Mouse (Mus musculus) hindbrain, embryonic 16.5 days (tissue): Measurements from ENCODE around the gene Zdhhc8. TPM values are rescaled to one million over a fixed set of nuclear protein-coding genes. Genes with fewer than 3 reads are reported as not detected.

Experiments used
- ATAC-seq: fragments of 200-750 bp; cut with Nextera tagmentation; 2 replicates; pipeline ENCODE4 v1.8.0; 2017; ENCODE audit warnings: moderate TSS enrichment, moderate library complexity
- H3K27ac ChIP-seq: fragments of 300-500 bp; sonication (generic); 2 replicates; pipeline ENCODE4 v1.5.1; 2014; ENCODE audit warnings: low read depth, mild to moderate bottlenecking, control low read depth, low read length, moderate library complexity
- H3K27me3 ChIP-seq: fragments of 300-500 bp; sonication (generic); replicated peaks from 2 replicates; pipeline ENCODE4 v1.6.1; 2014; ENCODE audit warnings: low read length; ENCODE audit not compliant: control insufficient read depth, insufficient read depth
- H3K36me3 ChIP-seq: fragments of 300-500 bp; sonication (generic); 2 replicates; pipeline ENCODE4 v1.6.1; 2014; ENCODE audit warnings: mild to moderate bottlenecking, low read length, moderate library complexity, mixed read lengths; ENCODE audit not compliant: control insufficient read depth, insufficient read depth
- H3K4me1 ChIP-seq: fragments of 300-500 bp; sonication (generic); 2 replicates; pipeline ENCODE4 v1.6.1; 2014; ENCODE audit warnings: low read depth, low read length; ENCODE audit not compliant: control insufficient read depth, insufficient read depth
- H3K4me2 ChIP-seq: fragments of 300-500 bp; sonication (generic); 2 replicates; pipeline ENCODE4 v1.6.1; 2014; ENCODE audit warnings: mild to moderate bottlenecking, low read length, control low read depth, moderate library complexity
- H3K4me3 ChIP-seq: fragments of 300-500 bp; sonication (generic); 2 replicates; pipeline ENCODE4 v1.5.1; 2014; ENCODE audit warnings: mild to moderate bottlenecking, low read length, control low read depth, moderate library complexity
- H3K9ac ChIP-seq: fragments of 300-500 bp; sonication (generic); 2 replicates; pipeline ENCODE4 v1.6.1; 2014; ENCODE audit warnings: low read depth, mild to moderate bottlenecking, control low read depth, low read length, moderate library complexity
- H3K9me3 ChIP-seq: fragments of 300-500 bp; sonication (generic); 2 replicates; pipeline ENCODE4 v1.6.1; 2014; ENCODE audit warnings: mild to moderate bottlenecking, low read length, moderate library complexity; ENCODE audit not compliant: control insufficient read depth
- WGBS: fragments of 180-500 bp; shearing (Covaris S2); extraction: QIAGEN DNeasy Blood & Tissue Kit; methylation state at CpG from one replicate; pipeline ENCODE4 v1.1.7; 2014; 5-methylcytosine and 5-hydroxymethylcytosine counted together
- polyA plus RNA-seq: library from polyadenylated mRNA; unstranded; fragments of >200 nt; fragmentation: Nextera tagmentation; extraction: Ambion mirVana; gene quantifications from 2 replicates; pipeline ENCODE4 v1.2.1, GENCODE M21; 2015

Gene Zdhhc8
- polyA plus RNA-seq, 1 experiment from 2014 or later = 8.0 TPM

- no peak overlapping the region for H3K27ac ChIP-seq
- H3K4me3 ChIP-seq = no peak overlapping the region; the same call in 1 of the 2 replicates
- H3K27me3 ChIP-seq = no peaks in the 10 kb centered on the region
- peak overlapping the region; percentile 82 for H3K4me2 ChIP-seq
- no peak for ATAC-seq
- WGBS = 56% methylated on average over 1 of the region's 1 CpGs
- H3K9me3 ChIP-seq = no peaks in the 10 kb centered on the region
- H3K4me1 ChIP-seq = peaks cover 38% of the 10 kb centered on the region
- no peak overlapping the region for H3K9ac ChIP-seq
- H3K36me3 ChIP-seq = no peaks in the 10 kb centered on the region
These were observed 1.5 kb downstream of the Zdhhc8 start for GRCm38 (mm10) chr16:18233451-18233850.

- no peak overlapping the region for H3K9ac ChIP-seq
- no peak for ATAC-seq
- WGBS = 91% methylated on average over 4 of the region's 4 CpGs
- peaks cover 14% of the 10 kb centered on the region for H3K36me3 ChIP-seq
- H3K27me3 ChIP-seq = no peaks in the 10 kb centered on the region
- no peak overlapping the region for H3K4me2 ChIP-seq
- H3K4me3 ChIP-seq = no peak overlapping the region
- H3K27ac ChIP-seq = no peak overlapping the region
- peaks cover 38% of the 10 kb centered on the region for H3K4me1 ChIP-seq
- H3K9me3 ChIP-seq = no peaks in the 10 kb centered on the region
These were observed 3.5 kb downstream of the Zdhhc8 start for GRCm38 (mm10) chr16:18231451-18231850.

- H3K27me3 ChIP-seq = no peaks in the 10 kb centered on the region
- no peak for ATAC-seq
- H3K9ac ChIP-seq = no peak overlapping the region
- peaks cover 34% of the 10 kb centered on the region for H3K4me1 ChIP-seq
- no peak overlapping the region for H3K27ac ChIP-seq
- H3K4me3 ChIP-seq = no peak overlapping the region
- H3K36me3 ChIP-seq = peaks cover 18% of the 10 kb centered on the region
- H3K4me2 ChIP-seq = no peak overlapping the region
- no peaks in the 10 kb centered on the region for H3K9me3 ChIP-seq
- WGBS = 87% methylated on average over 3 of the region's 3 CpGs
These were observed 3.9 kb downstream of the Zdhhc8 start for GRCm38 (mm10) chr16:18231047-18231446.

GRCm38 (mm10) chr16:18230617-18231016 is 4.3 kb downstream of the Zdhhc8 start:
- ATAC-seq = no peak
- Histone ChIP-seq H3K4me1 (peaks cover 30% of the 10 kb centered on the region), H3K27ac (no peak overlapping the region), H3K9me3 (no peaks in the 10 kb centered on the region), H3K9ac (no peak overlapping the region), H3K4me3 (no peak overlapping the region), H3K36me3 (peaks cover 20% of the 10 kb centered on the region), H3K27me3 (no peaks in the 10 kb centered on the region), H3K4me2 (no peak overlapping the region)
- 88% methylated on average over 6 of the region's 6 CpGs for WGBS

GRCm38 (mm10) chr16:18229622-18230021 is 5.3 kb downstream of the Zdhhc8 start:
- WGBS = 56% methylated on average over 11 of the region's 11 CpGs
- Histone ChIP-seq H3K4me3 (no peak overlapping the region), H3K9ac (no peak overlapping the region), H3K4me1 (peaks cover 30% of the 10 kb centered on the region), H3K36me3 (peaks cover 30% of the 10 kb centered on the region), H3K9me3 (no peaks in the 10 kb centered on the region), H3K4me2 (no peak overlapping the region), H3K27me3 (no peaks in the 10 kb centered on the region), H3K27ac (peak overlapping the region; percentile 32; the same call in 1 of the 2 replicates)
- no peak for ATAC-seq

- Histone ChIP-seq H3K36me3 (peaks cover 37% of the 10 kb centered on the region), H3K4me3 (no peak overlapping the region), H3K4me2 (no peak overlapping the region), H3K9ac (no peak overlapping the region; the same call in 1 of the 2 replicates), H3K27me3 (no peaks in the 10 kb centered on the region), H3K4me1 (peaks cover 25% of the 10 kb centered on the region), H3K27ac (no peak overlapping the region), H3K9me3 (no peaks in the 10 kb centered on the region)
- no peak for ATAC-seq
- 78% methylated on average over 4 of the region's 4 CpGs for WGBS
These were observed 6.1 kb downstream of the Zdhhc8 start for GRCm38 (mm10) chr16:18228856-18229255.

- Histone ChIP-seq H3K4me3 (no peak overlapping the region), H3K9me3 (no peaks in the 10 kb centered on the region), H3K36me3 (peaks cover 42% of the 10 kb centered on the region), H3K4me1 (peaks cover 16% of the 10 kb centered on the region), H3K27ac (no peak overlapping the region), H3K27me3 (no peaks in the 10 kb centered on the region), H3K4me2 (no peak overlapping the region), H3K9ac (no peak overlapping the region)
- ATAC-seq = no peak
- WGBS = 95% methylated on average over 20 of the region's 20 CpGs
These were observed 7.0 kb downstream of the Zdhhc8 start for GRCm38 (mm10) chr16:18227897-18228422.

- 95% methylated on average over 13 of the region's 13 CpGs for WGBS
- H3K9me3 ChIP-seq = no peaks in the 10 kb centered on the region
- H3K4me2 ChIP-seq = no peak overlapping the region
- H3K4me1 ChIP-seq = peaks cover 15% of the 10 kb centered on the region
- no peaks in the 10 kb centered on the region for H3K27me3 ChIP-seq
- H3K36me3 ChIP-seq = peaks cover 49% of the 10 kb centered on the region
- ATAC-seq = no peak
- no peak overlapping the region for H3K9ac ChIP-seq
- no peak overlapping the region for H3K4me3 ChIP-seq
- no peak overlapping the region for H3K27ac ChIP-seq
These were observed 7.7 kb downstream of the Zdhhc8 start for GRCm38 (mm10) chr16:18227187-18227586.

GRCm38 (mm10) chr16:18222188-18222587 is 12.7 kb downstream of the Zdhhc8 start:
- no peaks in the 10 kb centered on the region for H3K9me3 ChIP-seq
- no peak overlapping the region for H3K4me3 ChIP-seq
- peaks cover 7% of the 10 kb centered on the region for H3K4me1 ChIP-seq
- WGBS = 79% methylated on average over 11 of the region's 11 CpGs
- H3K27me3 ChIP-seq = no peaks in the 10 kb centered on the region
- peaks cover 40% of the 10 kb centered on the region for H3K36me3 ChIP-seq
- H3K27ac ChIP-seq = no peak overlapping the region
- H3K4me2 ChIP-seq = no peak overlapping the region
- no peak overlapping the region for H3K9ac ChIP-seq
- no peak for ATAC-seq

- 80% methylated on average over 11 of the region's 11 CpGs for WGBS
These were observed 13.4 kb downstream of the Zdhhc8 start for GRCm38 (mm10) chr16:18221543-18221898.

More at GRCm38 (mm10) chr16:18221543-18221898, 13.4 kb downstream of the Zdhhc8 start:
- Histone ChIP-seq H3K4me2 (no peak overlapping the region), H3K27me3 (no peaks in the 10 kb centered on the region), H3K36me3 (peaks cover 37% of the 10 kb centered on the region), H3K9ac (no peak overlapping the region), H3K9me3 (no peaks in the 10 kb centered on the region), H3K27ac (no peak overlapping the region), H3K4me1 (peaks cover 7% of the 10 kb centered on the region), H3K4me3 (no peak overlapping the region)
- no peak for ATAC-seq
